Mouse (Mus musculus) myocyte (in vitro differentiated cells): ENCODE results near the gene Maml1.

ENCODE experiments used
- CEBPB ChIP-seq: IDR thresholded peaks from 2 replicates; pipeline ENCODE4 v1.6.1; 2011; ENCODE audit warnings: mild to moderate bottlenecking, moderate library complexity; ENCODE audit not compliant: poor library complexity, insufficient read depth, severe bottlenecking
- E2F4 ChIP-seq: IDR thresholded peaks from one replicate; pipeline ENCODE4 v1.6.1; 2011; ENCODE audit warnings: mild to moderate bottlenecking, control low read depth, moderate library complexity; ENCODE audit not compliant: insufficient read depth
- POLR2A ChIP-seq: IDR thresholded peaks from one replicate; pipeline ENCODE4 v1.6.1; 2011; ENCODE audit warnings: low read depth, mild to moderate bottlenecking, control low read depth, moderate library complexity; ENCODE audit not compliant: insufficient read length
- POLR2AphosphoS2 ChIP-seq: IDR thresholded peaks from one replicate; pipeline ENCODE4 v1.6.1; 2011; ENCODE audit warnings: low read depth, control low read depth; ENCODE audit not compliant: insufficient read length
- TCF12 ChIP-seq: IDR thresholded peaks from one replicate; pipeline ENCODE4 v1.6.1; 2011; ENCODE audit warnings: mild to moderate bottlenecking, control low read depth; ENCODE audit not compliant: poor library complexity, insufficient read depth, severe bottlenecking
- TCF3 ChIP-seq: IDR thresholded peaks from one replicate; pipeline ENCODE4 v1.6.1; 2011; ENCODE audit warnings: low read depth, control low read depth; ENCODE audit not compliant: insufficient read length
- USF1 ChIP-seq: IDR thresholded peaks from one replicate; pipeline ENCODE4 v1.6.1; 2011; ENCODE audit warnings: low read depth, mild to moderate bottlenecking, control low read depth, moderate library complexity

DNA sequence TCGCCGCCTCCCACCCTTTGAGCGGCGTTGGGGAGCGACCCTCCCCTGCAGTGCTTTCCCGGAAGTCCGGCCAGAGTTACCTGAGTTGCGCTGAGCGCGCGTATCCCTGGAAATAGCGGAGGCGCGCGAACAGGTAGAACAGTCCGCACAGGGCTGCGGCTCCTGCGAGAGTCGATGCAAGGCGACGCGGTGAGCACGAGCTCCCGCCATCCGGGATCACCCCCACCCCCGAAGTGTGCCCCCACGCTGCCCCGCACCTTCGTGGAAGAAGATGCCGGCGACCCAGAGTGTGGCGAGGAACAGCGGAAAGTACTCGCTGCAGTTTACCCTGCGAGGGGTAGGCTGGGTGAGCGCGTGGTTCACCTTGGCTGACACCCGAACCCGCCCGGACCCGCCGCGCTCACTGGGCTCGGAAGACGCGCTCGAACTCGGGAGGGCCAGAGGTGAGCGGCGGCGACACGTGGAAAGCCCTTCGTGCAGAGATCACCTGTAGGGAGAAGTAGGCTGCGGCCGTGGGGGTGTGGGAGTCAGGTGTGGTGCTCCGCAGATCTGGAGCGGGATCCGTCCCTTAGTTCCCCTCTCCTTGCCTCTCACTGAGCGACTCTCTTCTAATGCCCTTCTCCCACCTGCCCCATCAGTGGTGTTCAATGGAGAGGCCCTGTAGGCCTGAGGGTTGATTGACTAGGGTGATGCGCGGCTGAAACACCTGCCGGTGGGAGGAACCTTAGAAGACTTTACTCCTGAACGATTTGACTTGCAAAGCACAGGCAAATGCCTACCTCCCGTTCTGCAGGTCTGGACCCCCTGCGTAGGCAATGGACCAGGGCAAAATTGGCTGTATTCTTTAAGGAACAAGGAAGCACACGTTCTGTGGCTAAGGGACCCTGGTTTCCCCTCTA, 54.9 kb downstream of the Maml1 start:
- no peak for TF ChIP-seq E2F4
- TF ChIP-seq POLR2A = no peak
- no peak for TF ChIP-seq TCF3
- TF ChIP-seq CEBPB = no peak
- TF ChIP-seq TCF12 = no peak
- no peak for TF ChIP-seq USF1
- TF ChIP-seq POLR2AphosphoS2 = no peak
